Mouse (Mus musculus) midbrain, embryonic 10.5 days (tissue): ENCODE measurements around the gene Slc17a9. TPM values are rescaled to one million over a fixed set of nuclear protein-coding genes. Genes with fewer than 3 reads are reported as not detected.

Source experiments
- DNase-seq: peaks from one replicate; pipeline ENCODE4 v3.0.0-alpha.2; 2017; ENCODE audit warnings: low spot score
- H3K27ac ChIP-seq: fragments of 300-500 bp; sonication (generic); replicated peaks from 2 replicates; pipeline ENCODE4 v1.5.1; 2016; ENCODE audit warnings: mild to moderate bottlenecking
- H3K27me3 ChIP-seq: fragments of 300-500 bp; sonication (generic); 2 replicates; pipeline ENCODE4 v1.6.1; 2016; ENCODE audit warnings: low read depth, mild to moderate bottlenecking; ENCODE audit not compliant: poor library complexity, severe bottlenecking
- H3K36me3 ChIP-seq: fragments of 300-500 bp; sonication (generic); 2 replicates; pipeline ENCODE4 v1.6.1; 2016; ENCODE audit warnings: mild to moderate bottlenecking, moderate library complexity
- H3K4me1 ChIP-seq: fragments of 300-500 bp; sonication (generic); 2 replicates; pipeline ENCODE4 v1.6.1; 2016
- H3K4me3 ChIP-seq: fragments of 300-500 bp; sonication (generic); 2 replicates; pipeline ENCODE4 v1.5.1; 2016; ENCODE audit warnings: mild to moderate bottlenecking, moderate library complexity
- H3K9me3 ChIP-seq: fragments of 300-500 bp; sonication (generic); replicated peaks from 2 replicates; pipeline ENCODE4 v1.6.1; 2016; ENCODE audit warnings: mild to moderate bottlenecking
- WGBS: fragments of 180-500 bp; shearing (Covaris S2); methylation state at CpG from one replicate; pipeline ENCODE4 v1.1.7; 2016; 5-methylcytosine and 5-hydroxymethylcytosine counted together
- polyA plus RNA-seq: library from polyadenylated mRNA; unstranded; fragments of >200 nt; fragmentation: Nextera tagmentation; extraction: Ambion mirVana; gene quantifications from 2 replicates; pipeline ENCODE4 v1.2.1, GENCODE M21; 2016

Slc17a9 gene
- polyA plus RNA-seq, result 0.43 and 0.57 TPM in 2 replicates

GRCm38 (mm10) chr2:180724585-180725413 is at the start of gene Slc17a9:
Gene Slc17a9, plus strand, starts transcription at chr2:180725263.
- no peak within 1 kb of the TSS for H3K27ac ChIP-seq
- no peak for DNase-seq
- no peaks in the 10 kb centered on the region for H3K27me3 ChIP-seq
- 5% methylated on average over 18 of the region's 18 CpGs for WGBS
- H3K36me3 ChIP-seq, result peaks cover 44% of the 10 kb centered on the region
- H3K9me3 ChIP-seq, result no peaks in the 10 kb centered on the region
- peaks cover 8% of the 10 kb centered on the region for H3K4me1 ChIP-seq
- no peak within 1 kb of the TSS for H3K4me3 ChIP-seq

GRCm38 (mm10) chr2:180676706-180677105 is 48.4 kb upstream of the Slc17a9 start:
- DNase-seq, result no peak
- peaks cover 59% of the 10 kb centered on the region for H3K36me3 ChIP-seq
- no peaks in the 10 kb centered on the region for H3K4me1 ChIP-seq
- H3K9me3 ChIP-seq, result no peaks in the 10 kb centered on the region
- H3K27me3 ChIP-seq, result no peaks in the 10 kb centered on the region
- 95% methylated on average over 2 of the region's 2 CpGs for WGBS
- H3K4me3 ChIP-seq, result no peak overlapping the region
- no peak overlapping the region for H3K27ac ChIP-seq

GRCm38 (mm10) chr2:180678609-180679140 is 46.4 kb upstream of the Slc17a9 start:
- H3K4me3 ChIP-seq, result no peak overlapping the region
- peak; percentile 62 for DNase-seq
- H3K27ac ChIP-seq, result no peak overlapping the region
- no peaks in the 10 kb centered on the region for H3K9me3 ChIP-seq
- WGBS, result 26% methylated on average over 4 of the region's 4 CpGs
- peaks cover 59% of the 10 kb centered on the region for H3K36me3 ChIP-seq
- no peaks in the 10 kb centered on the region for H3K4me1 ChIP-seq
- H3K27me3 ChIP-seq, result no peaks in the 10 kb centered on the region

- H3K36me3 ChIP-seq, result peaks cover 67% of the 10 kb centered on the region
- 72% methylated on average over 2 of the region's 2 CpGs for WGBS
- H3K4me1 ChIP-seq, result no peaks in the 10 kb centered on the region
- no peak overlapping the region for H3K4me3 ChIP-seq
- DNase-seq, result no peak
- H3K27me3 ChIP-seq, result no peaks in the 10 kb centered on the region
- no peaks in the 10 kb centered on the region for H3K9me3 ChIP-seq
- no peak overlapping the region for H3K27ac ChIP-seq
Measured at GRCm38 (mm10) chr2:180681225-180681624, 43.8 kb upstream of the Slc17a9 start.

- no peak for DNase-seq
- Histone ChIP-seq H3K27ac (no peak overlapping the region), H3K27me3 (no peaks in the 10 kb centered on the region), H3K36me3 (peaks cover 90% of the 10 kb centered on the region), H3K4me1 (no peaks in the 10 kb centered on the region), H3K9me3 (no peaks in the 10 kb centered on the region), H3K4me3 (no peak overlapping the region)
- 92% methylated on average over 2 of the region's 2 CpGs for WGBS
Measured at GRCm38 (mm10) chr2:180683524-180683923, 41.5 kb upstream of the Slc17a9 start.

GRCm38 (mm10) chr2:180684031-180684430 is 41.0 kb upstream of the Slc17a9 start:
- Histone ChIP-seq H3K27ac (no peak overlapping the region), H3K4me1 (no peaks in the 10 kb centered on the region), H3K36me3 (peaks cover 95% of the 10 kb centered on the region), H3K27me3 (no peaks in the 10 kb centered on the region), H3K4me3 (no peak overlapping the region), H3K9me3 (no peaks in the 10 kb centered on the region)
- WGBS, result 93% methylated on average over 4 of the region's 4 CpGs
- no peak for DNase-seq

- peaks cover 67% of the 10 kb centered on the region for H3K36me3 ChIP-seq
- no peaks in the 10 kb centered on the region for H3K9me3 ChIP-seq
- no peak overlapping the region for H3K27ac ChIP-seq
- no peak for DNase-seq
- no peak overlapping the region for H3K4me3 ChIP-seq
- 87% methylated on average over 5 of the region's 5 CpGs for WGBS
- peaks cover 20% of the 10 kb centered on the region for H3K4me1 ChIP-seq
- H3K27me3 ChIP-seq, result no peaks in the 10 kb centered on the region
Measured at GRCm38 (mm10) chr2:180689841-180690240, 35.2 kb upstream of the Slc17a9 start.

- peak overlapping the region; percentile 40 for H3K4me3 ChIP-seq
- peak; percentile 45 for DNase-seq
Measured at GRCm38 (mm10) chr2:180692630-180693029, 32.4 kb upstream of the Slc17a9 start.

GRCm38 (mm10) chr2:180695176-180695575 is 29.9 kb upstream of the Slc17a9 start:
- Histone ChIP-seq H3K9me3 (no peaks in the 10 kb centered on the region), H3K27me3 (no peaks in the 10 kb centered on the region), H3K27ac (no peak overlapping the region), H3K4me3 (no peak overlapping the region), H3K36me3 (peaks cover 13% of the 10 kb centered on the region), H3K4me1 (peaks cover 48% of the 10 kb centered on the region)
- no peak for DNase-seq
- 80% methylated on average over 2 of the region's 2 CpGs for WGBS

More at GRCm38 (mm10) chr2:180692630-180693029, 32.4 kb upstream of the Slc17a9 start:
- H3K9me3 ChIP-seq, result no peaks in the 10 kb centered on the region
- no peaks in the 10 kb centered on the region for H3K27me3 ChIP-seq
- H3K27ac ChIP-seq, result peak overlapping the region; percentile 77
- H3K36me3 ChIP-seq, result peaks cover 39% of the 10 kb centered on the region
- WGBS, result 2% methylated on average over 1 of the region's 1 CpGs
- peaks cover 36% of the 10 kb centered on the region for H3K4me1 ChIP-seq

- Histone ChIP-seq H3K4me1 (peaks cover 51% of the 10 kb centered on the region), H3K36me3 (peaks cover 10% of the 10 kb centered on the region; the same call in 1 of the 2 replicates), H3K27me3 (no peaks in the 10 kb centered on the region), H3K4me3 (peak overlapping the region; percentile 82), H3K27ac (0 out of 2 replicates have a peak overlapping the region, but pooled peaks have one; percentile 99), H3K9me3 (no peaks in the 10 kb centered on the region)
- DNase-seq, result no peak
- WGBS, result 82% methylated on average over 5 of the region's 5 CpGs
Measured at GRCm38 (mm10) chr2:180700457-180700856, 24.6 kb upstream of the Slc17a9 start.

- H3K4me3 ChIP-seq, result peak overlapping the region; percentile 82
- no peak for DNase-seq
Measured at GRCm38 (mm10) chr2:180701053-180701766, 23.9 kb upstream of the Slc17a9 start.

GRCm38 (mm10) chr2:180701767-180702621 is 23.1 kb upstream of the Slc17a9 start:
- peaks cover 25% of the 10 kb centered on the region for H3K36me3 ChIP-seq
- no peaks in the 10 kb centered on the region for H3K27me3 ChIP-seq
- under 1% methylated on average over 66 of the region's 66 CpGs for WGBS
- peaks cover 39% of the 10 kb centered on the region for H3K4me1 ChIP-seq
- H3K27ac ChIP-seq, result peak overlapping the region; percentile 99
- peak overlapping the region; percentile 82 for H3K4me3 ChIP-seq
- peak; percentile 92 for DNase-seq
- H3K9me3 ChIP-seq, result no peaks in the 10 kb centered on the region

More at GRCm38 (mm10) chr2:180701053-180701766, 23.9 kb upstream of the Slc17a9 start:
- no peaks in the 10 kb centered on the region for H3K27me3 ChIP-seq
- peak overlapping the region; percentile 99 for H3K27ac ChIP-seq
- peaks cover 17% of the 10 kb centered on the region for H3K36me3 ChIP-seq
- no peaks in the 10 kb centered on the region for H3K9me3 ChIP-seq
- peaks cover 44% of the 10 kb centered on the region for H3K4me1 ChIP-seq
- 8% methylated on average over 26 of the region's 26 CpGs for WGBS
